8 mouse cellular contexts compared by ENCODE assay signal in genomic region chr11:54303728-54304470, GRCm38 (mm10). TPM values are rescaled to one million over a fixed set of nuclear protein-coding genes. Genes with fewer than 3 reads are reported as not detected.
A peak's percentile ranks its signal among the peaks of the same experiment; 100 is the strongest.
DNase-seq lines count a peak whose midpoint lies in the region; ATAC-seq lines count a peak whose summit lies in the region.

Gene Acsl6 (plus strand): TSS chr11:54303798.

- H3K4me1 ChIP-seq in lung, embryonic 16.5 days (replicated peaks; ENCODE audit: control insufficient read depth, insufficient read depth, low read length) = 0 out of 2 replicates have a peak, but pooled peaks cover 2% of the 10 kb centered on the region
- H3K4me1 ChIP-seq in forebrain, embryonic 12.5 days = peaks cover 28% of the 10 kb centered on the region
- H3K4me1 ChIP-seq in liver, embryonic 15.5 days (replicated peaks) = 0 out of 2 replicates have a peak, but pooled peaks cover 6% of the 10 kb centered on the region

- no peak for ATAC-seq in lung, embryonic 16.5 days (ENCODE audit: low read depth)
- ATAC-seq in cerebellum, adult (ENCODE audit: insufficient number of reproducible peaks, low FRiP score, low TSS enrichment) = peak; percentile 28; the same call in 1 of the 2 replicates
- ATAC-seq in forebrain, embryonic 12.5 days (ENCODE audit: low FRiP score) = peak; percentile 78
- ATAC-seq in liver, embryonic 15.5 days (ENCODE audit: insufficient read depth) = no peak

- no peaks in the 10 kb centered on the region for H3K36me3 ChIP-seq in lung, embryonic 16.5 days (ENCODE audit: control insufficient read depth, insufficient read depth, low read length)
- H3K36me3 ChIP-seq in forebrain, embryonic 12.5 days (replicated peaks) = no peaks in the 10 kb centered on the region
- no peaks in the 10 kb centered on the region for H3K36me3 ChIP-seq in liver, embryonic 15.5 days (replicated peaks)

- H3K9ac ChIP-seq in lung, embryonic 16.5 days (ENCODE audit: low read length) = peak within 1 kb of the TSS; percentile 41; the same call in 1 of the 2 replicates
- H3K9ac ChIP-seq in forebrain, embryonic 12.5 days = peak within 1 kb of the TSS; percentile 84
- no peak within 1 kb of the TSS for H3K9ac ChIP-seq in liver, embryonic 15.5 days

- no peak for DNase-seq in lung, adult 18-20 months
- DNase-seq in induced T-regulatory cell, adult 2 months (ENCODE audit: low read depth) = peak; percentile 30
- DNase-seq in right cerebral cortex, postnatal 25 days = peak; percentile 75
- no peak for DNase-seq in urinary bladder, adult 18-20 months (ENCODE audit: low spot score in 2 of 2)

- peak within 1 kb of the TSS; percentile 89 for H3K4me2 ChIP-seq in lung, embryonic 16.5 days (ENCODE audit: low read depth, low read length)
- H3K4me2 ChIP-seq in forebrain, embryonic 12.5 days = peak within 1 kb of the TSS; percentile 74
- H3K4me2 ChIP-seq in liver, embryonic 15.5 days = peak within 1 kb of the TSS; percentile 60

- H3K27me3 ChIP-seq in lung, embryonic 16.5 days (ENCODE audit: control insufficient read depth, insufficient read depth, low read depth, low read length) = peaks cover 9% of the 10 kb centered on the region
- no peaks in the 10 kb centered on the region for H3K27me3 ChIP-seq in forebrain, embryonic 12.5 days
- H3K27me3 ChIP-seq in liver, embryonic 15.5 days = peaks cover 51% of the 10 kb centered on the region

- no peaks in the 10 kb centered on the region for H3K9me3 ChIP-seq in lung, embryonic 16.5 days (ENCODE audit: control insufficient read depth, low read length)
- peaks cover 4% of the 10 kb centered on the region; the same call in 1 of the 2 replicates for H3K9me3 ChIP-seq in forebrain, embryonic 12.5 days
- H3K9me3 ChIP-seq in liver, embryonic 15.5 days (replicated peaks) = no peaks in the 10 kb centered on the region

- under 1% methylated on average over 58 of the region's 59 CpGs for WGBS in lung, embryonic 16.5 days
- WGBS in forebrain, embryonic 12.5 days = under 1% methylated on average over 58 of the region's 59 CpGs
- WGBS in liver, embryonic 15.5 days (ENCODE audit: insufficient replicate concordance) = under 1% methylated on average over 56 of the region's 59 CpGs

- no peak within 1 kb of the TSS for H3K27ac ChIP-seq in lung, embryonic 16.5 days (ENCODE audit: low read length)
- H3K27ac ChIP-seq in forebrain, embryonic 12.5 days = peak within 1 kb of the TSS; percentile 81
- H3K27ac ChIP-seq in liver, embryonic 15.5 days (replicated peaks) = no peak within 1 kb of the TSS

- H3K4me3 ChIP-seq in lung, embryonic 16.5 days (ENCODE audit: low read length) = peak within 1 kb of the TSS; percentile 52
- H3K4me3 ChIP-seq in forebrain, embryonic 12.5 days (replicated peaks) = peak within 1 kb of the TSS; percentile 77
- peak within 1 kb of the TSS; percentile 36 for H3K4me3 ChIP-seq in liver, embryonic 15.5 days (replicated peaks)

RNA-seq across cellular contexts. Expression of gene Acsl6, which starts in this region (rescaled TPM):
- polyA plus RNA-seq in lung, embryonic 16.5 days (2015; fragmentation: Nextera tagmentation; extraction: Ambion mirVana) = 0.25 and 0.68 TPM in 2 replicates
- polyA plus RNA-seq in forebrain, embryonic 12.5 days (2016; fragmentation: Nextera tagmentation; extraction: Ambion mirVana) = 24.6 and 26.4 TPM in 2 replicates
- polyA plus RNA-seq in liver, embryonic 15.5 days (2015; fragmentation: Nextera tagmentation; extraction: Ambion mirVana) = 0.64 and 1.3 TPM in 2 replicates

Comparison
In these comparisons a context has a peak if more than half of its experiments do, and no peak if none do; other contexts are left out.
1. RNA of gene Acsl6 (polyA plus RNA-seq): 24.6 to 26.4 TPM in forebrain, embryonic 12.5 days; 0.64 to 1.3 TPM in liver, embryonic 15.5 days and 0.25 to 0.68 TPM in lung, embryonic 16.5 days; every median in the first group is over 10 times any median in the second.
2. ATAC-seq: peak in cerebellum, adult (single experiment) and forebrain, embryonic 12.5 days (single experiment); none in lung, embryonic 16.5 days (single experiment) and liver, embryonic 15.5 days (single experiment).
3. DNase-seq: peak in induced T-regulatory cell, adult 2 months (single experiment) and right cerebral cortex, postnatal 25 days (single experiment); none in lung, adult 18-20 months (0 of 2) and urinary bladder, adult 18-20 months (0 of 2).
4. Peak in every context shown above with its lines, with median percentiles within 50 percentile points of each other: H3K4me2 ChIP-seq and H3K4me3 ChIP-seq.